Mouse (Mus musculus): ENCODE data around the gene She. TPM values are rescaled to one million over a fixed set of nuclear protein-coding genes. Genes with fewer than 3 reads are reported as not detected.

The She gene
- polyA plus RNA-seq, 1 experiment from 2014 or later, result 4.0 TPM

DNA sequence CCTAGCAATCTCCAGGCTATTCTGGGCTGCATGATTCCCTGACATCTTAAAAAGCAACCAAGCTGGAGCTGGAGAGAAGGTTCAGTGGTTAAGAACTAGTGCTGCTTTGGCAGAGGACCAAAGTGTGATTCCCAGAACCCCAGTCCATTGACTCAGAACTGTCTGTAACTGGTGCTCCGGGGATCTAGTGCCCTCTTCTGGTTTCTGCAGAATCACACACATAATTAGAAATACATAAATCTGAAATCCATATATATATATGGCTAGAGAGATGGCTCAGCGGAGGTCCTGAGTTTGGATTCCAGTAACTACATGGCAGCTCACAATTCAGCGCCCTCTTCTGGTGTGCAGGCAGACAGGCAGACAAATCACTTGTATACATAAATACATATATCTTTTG is 16.0 kb downstream of the She start:
- 74% methylated on average over 3 of the region's 3 CpGs for WGBS

DNA sequence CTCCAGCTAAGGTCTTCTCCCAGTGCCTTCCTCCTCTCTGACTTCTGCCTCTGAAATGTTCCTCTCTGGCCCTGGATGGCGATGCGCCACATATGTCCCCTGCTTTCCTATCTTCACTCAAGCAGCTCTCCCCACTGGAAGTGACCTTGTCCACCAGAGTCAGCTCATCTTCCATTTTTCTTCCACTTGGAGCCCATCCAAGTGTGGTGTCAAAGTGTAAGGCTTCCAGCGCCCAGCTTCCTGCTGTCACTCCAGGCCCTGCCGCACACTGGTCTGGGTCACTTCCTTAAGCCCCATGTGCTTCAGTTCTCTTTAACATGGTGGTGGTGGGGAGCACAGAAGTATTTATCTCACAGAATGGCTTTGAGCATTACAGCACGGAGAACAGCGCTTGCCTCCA is 16.4 kb downstream of the She start:
- Histone ChIP-seq H3K4me3 (ENCODE audit: low read depth, low read length) (no peak overlapping the region), H3K36me3 (ENCODE audit: control insufficient read depth, insufficient read depth, low read length) (no peaks in the 10 kb centered on the region), H3K9ac (replicated peaks; ENCODE audit: low read depth, low read length) (no peak overlapping the region), H3K27ac (ENCODE audit: low read length) (no peak overlapping the region), H3K4me1 (ENCODE audit: control insufficient read depth, insufficient read depth, low read length) (no peaks in the 10 kb centered on the region), H3K4me2 (replicated peaks; ENCODE audit: low read depth, low read length) (no peak overlapping the region), H3K9me3 (ENCODE audit: control insufficient read depth, low read depth, low read length) (no peaks in the 10 kb centered on the region), H3K27me3 (ENCODE audit: control insufficient read depth, insufficient read depth, low read length) (no peaks in the 10 kb centered on the region)
- no peak for ATAC-seq (ENCODE audit: insufficient number of reproducible peaks, insufficient read depth, low FRiP score, low read depth)
- WGBS, result 69% methylated on average over 6 of the region's 6 CpGs

More for the DNA sequence above, 16.0 kb downstream of the She start:
- Histone ChIP-seq H3K4me2 (replicated peaks; ENCODE audit: low read depth, low read length) (no peak overlapping the region), H3K27me3 (ENCODE audit: control insufficient read depth, insufficient read depth, low read length) (no peaks in the 10 kb centered on the region), H3K9me3 (ENCODE audit: control insufficient read depth, low read depth, low read length) (no peaks in the 10 kb centered on the region), H3K9ac (replicated peaks; ENCODE audit: low read depth, low read length) (no peak overlapping the region), H3K27ac (ENCODE audit: low read length) (no peak overlapping the region), H3K36me3 (ENCODE audit: control insufficient read depth, insufficient read depth, low read length) (no peaks in the 10 kb centered on the region), H3K4me3 (ENCODE audit: low read depth, low read length) (no peak overlapping the region), H3K4me1 (ENCODE audit: control insufficient read depth, insufficient read depth, low read length) (no peaks in the 10 kb centered on the region)
- ATAC-seq (ENCODE audit: insufficient number of reproducible peaks, insufficient read depth, low FRiP score, low read depth), result no peak

DNA sequence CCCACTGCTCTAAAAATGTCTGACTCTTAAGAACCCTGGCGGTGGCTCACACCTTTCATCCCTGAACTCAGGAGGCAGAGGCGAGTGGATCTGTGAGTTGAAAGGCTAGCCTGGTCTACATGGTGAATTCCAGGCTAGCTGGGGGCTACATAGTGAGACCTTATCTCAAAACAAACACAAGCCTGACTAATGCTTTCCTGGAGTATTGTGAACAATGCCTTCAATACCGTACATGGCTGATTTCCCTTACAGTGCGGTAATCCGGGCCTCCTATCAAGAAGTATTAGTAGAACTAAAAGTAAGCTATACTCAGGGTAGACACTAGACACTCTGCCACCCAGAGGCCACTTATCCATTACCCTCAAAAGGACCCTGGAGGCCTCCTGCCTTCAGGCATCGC is 16.9 kb downstream of the She start:
- 83% methylated on average over 6 of the region's 6 CpGs for WGBS
- Histone ChIP-seq H3K9ac (replicated peaks; ENCODE audit: low read depth, low read length) (no peak overlapping the region), H3K27ac (ENCODE audit: low read length) (no peak overlapping the region), H3K27me3 (ENCODE audit: control insufficient read depth, insufficient read depth, low read length) (no peaks in the 10 kb centered on the region), H3K36me3 (ENCODE audit: control insufficient read depth, insufficient read depth, low read length) (no peaks in the 10 kb centered on the region), H3K4me3 (ENCODE audit: low read depth, low read length) (no peak overlapping the region), H3K4me1 (ENCODE audit: control insufficient read depth, insufficient read depth, low read length) (no peaks in the 10 kb centered on the region), H3K9me3 (ENCODE audit: control insufficient read depth, low read depth, low read length) (no peaks in the 10 kb centered on the region), H3K4me2 (replicated peaks; ENCODE audit: low read depth, low read length) (no peak overlapping the region)
- no peak for ATAC-seq (ENCODE audit: insufficient number of reproducible peaks, insufficient read depth, low FRiP score, low read depth)

DNA sequence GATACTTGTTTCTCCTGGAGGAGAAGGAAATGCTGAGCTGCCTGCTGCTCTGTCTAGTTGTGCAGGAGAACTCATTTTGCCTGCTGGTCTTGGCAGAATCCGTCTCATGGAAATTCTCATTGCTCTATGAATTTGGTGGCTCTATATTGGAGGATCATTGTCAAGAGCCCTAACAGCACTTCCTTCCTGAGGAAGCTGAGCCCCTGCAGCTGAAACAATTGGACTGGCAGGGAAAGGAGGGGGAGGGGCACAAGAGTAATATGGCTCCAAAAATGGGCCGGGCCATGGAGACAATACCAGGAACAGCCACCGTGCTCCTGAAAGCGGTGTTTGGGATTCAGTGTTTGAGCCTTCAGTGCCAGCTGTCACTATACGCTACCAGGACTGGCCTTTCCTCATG is 22.6 kb downstream of the She start:
- H3K36me3 ChIP-seq (ENCODE audit: control insufficient read depth, insufficient read depth, low read length), result no peaks in the 10 kb centered on the region
- H3K4me1 ChIP-seq (ENCODE audit: control insufficient read depth, insufficient read depth, low read length), result no peaks in the 10 kb centered on the region
- no peak overlapping the region for H3K9ac ChIP-seq (replicated peaks; ENCODE audit: low read depth, low read length)
- whole genome bisulfite sequencing, result 74% methylated on average over 5 of the region's 5 CpGs
- no peak for ATAC-seq (ENCODE audit: insufficient number of reproducible peaks, insufficient read depth, low FRiP score, low read depth)
- H3K4me2 ChIP-seq (replicated peaks; ENCODE audit: low read depth, low read length), result no peak overlapping the region
- no peak overlapping the region for H3K4me3 ChIP-seq (ENCODE audit: low read depth, low read length)
- peak overlapping the region; percentile 61 for H3K27ac ChIP-seq (ENCODE audit: low read length)
- no peaks in the 10 kb centered on the region for H3K27me3 ChIP-seq (ENCODE audit: control insufficient read depth, insufficient read depth, low read length)
- no peaks in the 10 kb centered on the region; the same call in 1 of the 2 replicates for H3K9me3 ChIP-seq (ENCODE audit: control insufficient read depth, low read depth, low read length)

DNA sequence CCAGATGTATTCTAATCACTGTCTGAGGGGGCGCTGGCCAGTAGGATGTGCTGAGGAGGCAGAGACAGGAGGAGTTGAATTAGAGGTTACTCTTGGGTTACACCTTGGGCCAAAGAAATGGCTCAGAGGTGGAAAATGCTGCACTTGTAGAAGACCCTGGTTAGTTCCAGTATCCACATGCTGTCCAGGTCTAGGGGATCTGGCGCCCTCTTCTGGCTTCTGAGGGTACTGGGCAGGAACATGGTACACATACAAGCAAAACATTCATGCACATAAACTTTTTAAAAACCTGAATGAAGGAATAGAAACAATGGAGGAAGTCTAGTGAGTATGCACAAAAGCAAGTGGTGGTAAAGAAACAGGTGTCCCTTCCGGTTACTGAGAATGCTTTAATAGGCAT is 26.2 kb downstream of the She start:
- peaks cover 6% of the 10 kb centered on the region; the same call in 1 of the 2 replicates for H3K4me1 ChIP-seq (ENCODE audit: control insufficient read depth, insufficient read depth, low read length)
- ATAC-seq (ENCODE audit: insufficient number of reproducible peaks, insufficient read depth, low FRiP score, low read depth), result no peak
- WGBS, result 71% methylated on average over 3 of the region's 3 CpGs

DNA sequence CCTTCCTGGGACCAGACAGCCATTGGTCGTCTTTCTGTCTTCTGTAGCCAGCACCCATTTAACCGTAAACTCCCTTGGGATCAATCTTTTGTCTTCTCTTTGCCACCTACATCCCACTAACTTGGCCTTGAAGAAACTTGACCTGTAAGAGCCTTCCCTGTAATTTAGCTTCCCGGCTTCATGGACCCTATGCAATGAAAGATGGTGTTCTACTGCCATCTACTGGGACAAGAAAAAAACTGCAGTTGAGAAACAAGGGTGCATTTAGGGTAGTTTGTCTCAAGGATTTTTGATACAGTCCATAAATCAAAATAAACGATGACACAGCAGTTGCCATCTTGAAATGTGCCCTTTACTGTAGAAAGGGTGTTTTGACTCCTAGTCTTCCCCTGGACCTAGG is 27.0 kb downstream of the She start:
- Histone ChIP-seq H3K4me2 (replicated peaks; ENCODE audit: low read depth, low read length) (no peak overlapping the region), H3K27ac (ENCODE audit: low read length) (no peak overlapping the region), H3K4me1 (ENCODE audit: control insufficient read depth, insufficient read depth, low read length) (peaks cover 6% of the 10 kb centered on the region; the same call in 1 of the 2 replicates), H3K27me3 (ENCODE audit: control insufficient read depth, insufficient read depth, low read length) (no peaks in the 10 kb centered on the region), H3K4me3 (ENCODE audit: low read depth, low read length) (no peak overlapping the region), H3K9me3 (ENCODE audit: control insufficient read depth, low read depth, low read length) (no peaks in the 10 kb centered on the region; the same call in 1 of the 2 replicates), H3K36me3 (ENCODE audit: control insufficient read depth, insufficient read depth, low read length) (no peaks in the 10 kb centered on the region), H3K9ac (replicated peaks; ENCODE audit: low read depth, low read length) (no peak overlapping the region)
- WGBS, result 9% methylated on average over 4 of the region's 4 CpGs
- ATAC-seq (ENCODE audit: insufficient number of reproducible peaks, insufficient read depth, low FRiP score, low read depth), result no peak

More for the DNA sequence above, 26.2 kb downstream of the She start:
- no peaks in the 10 kb centered on the region; the same call in 1 of the 2 replicates for H3K9me3 ChIP-seq (ENCODE audit: control insufficient read depth, low read depth, low read length)
- no peak overlapping the region for H3K4me3 ChIP-seq (ENCODE audit: low read depth, low read length)
- no peak overlapping the region for H3K9ac ChIP-seq (replicated peaks; ENCODE audit: low read depth, low read length)
- H3K27me3 ChIP-seq (ENCODE audit: control insufficient read depth, insufficient read depth, low read length), result no peaks in the 10 kb centered on the region
- H3K27ac ChIP-seq (ENCODE audit: low read length), result no peak overlapping the region
- no peaks in the 10 kb centered on the region for H3K36me3 ChIP-seq (ENCODE audit: control insufficient read depth, insufficient read depth, low read length)
- no peak overlapping the region for H3K4me2 ChIP-seq (replicated peaks; ENCODE audit: low read depth, low read length)

DNA sequence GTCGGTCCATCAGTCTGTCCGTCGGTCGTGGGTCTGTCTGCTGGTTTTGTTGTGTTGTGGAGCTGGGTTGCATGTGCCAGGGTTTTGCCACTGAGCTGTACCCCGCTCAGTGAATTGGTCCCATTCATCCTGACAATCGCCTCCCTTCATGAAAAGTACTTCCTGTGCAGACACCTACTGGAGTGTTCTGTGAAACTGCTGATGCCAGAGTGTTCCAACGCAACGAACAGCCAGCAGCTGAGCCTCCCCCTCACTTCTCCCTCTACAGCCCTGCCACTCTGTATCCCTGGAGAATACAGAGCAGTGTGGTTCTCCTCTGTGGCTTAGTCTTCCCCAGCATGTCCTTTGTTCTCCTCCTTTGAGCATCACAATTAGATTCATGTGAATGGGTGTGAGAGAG is 27.7 kb downstream of the She start:
- Histone ChIP-seq H3K9me3 (ENCODE audit: control insufficient read depth, low read depth, low read length) (no peaks in the 10 kb centered on the region; the same call in 1 of the 2 replicates), H3K36me3 (ENCODE audit: control insufficient read depth, insufficient read depth, low read length) (no peaks in the 10 kb centered on the region), H3K27ac (ENCODE audit: low read length) (no peak overlapping the region), H3K4me1 (ENCODE audit: control insufficient read depth, insufficient read depth, low read length) (peaks cover 6% of the 10 kb centered on the region; the same call in 1 of the 2 replicates), H3K9ac (replicated peaks; ENCODE audit: low read depth, low read length) (no peak overlapping the region), H3K27me3 (ENCODE audit: control insufficient read depth, insufficient read depth, low read length) (no peaks in the 10 kb centered on the region), H3K4me3 (ENCODE audit: low read depth, low read length) (no peak overlapping the region), H3K4me2 (replicated peaks; ENCODE audit: low read depth, low read length) (no peak overlapping the region)
- ATAC-seq (ENCODE audit: insufficient number of reproducible peaks, insufficient read depth, low FRiP score, low read depth), result no peak
- whole genome bisulfite sequencing, result 76% methylated on average over 8 of the region's 8 CpGs

DNA sequence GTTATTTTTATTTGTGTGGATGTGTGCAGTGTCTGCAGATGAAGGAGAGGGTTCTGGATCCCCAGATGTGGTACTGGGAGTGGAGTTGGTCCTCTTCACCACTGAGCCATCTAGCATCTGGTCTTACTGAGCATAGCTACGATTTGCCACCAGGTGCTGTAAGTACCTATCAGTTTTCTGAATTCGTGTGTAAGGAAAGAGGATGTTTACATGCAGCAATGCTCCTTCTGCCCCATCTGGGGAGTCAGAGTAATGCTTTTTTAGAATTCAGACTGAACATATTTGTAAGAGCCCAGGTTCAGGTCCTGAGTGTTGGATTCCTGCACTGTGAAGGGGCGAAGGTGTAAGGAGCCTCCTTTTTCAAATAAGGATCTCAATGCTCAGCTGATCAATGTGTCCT is 28.8 kb downstream of the She start:
- ATAC-seq (ENCODE audit: insufficient number of reproducible peaks, insufficient read depth, low FRiP score, low read depth), result no peak
- H3K4me2 ChIP-seq (replicated peaks; ENCODE audit: low read depth, low read length), result no peak overlapping the region
- H3K4me1 ChIP-seq (ENCODE audit: control insufficient read depth, insufficient read depth, low read length), result peaks cover 6% of the 10 kb centered on the region; the same call in 1 of the 2 replicates
- H3K9me3 ChIP-seq (ENCODE audit: control insufficient read depth, low read depth, low read length), result no peaks in the 10 kb centered on the region; the same call in 1 of the 2 replicates
- no peak overlapping the region for H3K27ac ChIP-seq (ENCODE audit: low read length)
- no peak overlapping the region for H3K9ac ChIP-seq (replicated peaks; ENCODE audit: low read depth, low read length)
- WGBS, result 45% methylated on average over 3 of the region's 3 CpGs
- no peak overlapping the region for H3K4me3 ChIP-seq (ENCODE audit: low read depth, low read length)
- no peaks in the 10 kb centered on the region for H3K27me3 ChIP-seq (ENCODE audit: control insufficient read depth, insufficient read depth, low read length)
- H3K36me3 ChIP-seq (ENCODE audit: control insufficient read depth, insufficient read depth, low read length), result no peaks in the 10 kb centered on the region

DNA sequence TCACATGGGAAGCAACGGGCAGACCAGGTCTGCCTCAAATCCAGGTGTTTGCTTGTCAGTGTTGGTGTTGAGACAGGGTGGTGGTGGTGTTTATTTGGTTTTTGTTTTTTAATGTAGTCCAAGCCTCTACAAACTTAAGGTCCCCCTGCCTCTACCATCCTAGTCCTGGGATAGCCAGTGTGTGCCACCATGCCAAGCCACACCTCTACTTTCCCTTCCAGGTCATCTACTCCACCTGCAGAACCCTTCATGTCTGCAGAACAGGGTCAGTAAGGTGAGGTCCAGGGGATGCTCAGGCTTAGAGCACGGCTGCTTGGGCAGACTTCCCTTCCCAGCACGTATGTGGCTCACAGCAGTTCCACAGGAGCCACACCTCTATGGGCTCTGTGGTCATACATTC is 29.2 kb downstream of the She start:
- ATAC-seq (ENCODE audit: insufficient number of reproducible peaks, insufficient read depth, low FRiP score, low read depth), result no peak
- Histone ChIP-seq H3K27ac (ENCODE audit: low read length) (no peak overlapping the region), H3K27me3 (ENCODE audit: control insufficient read depth, insufficient read depth, low read length) (no peaks in the 10 kb centered on the region), H3K4me2 (replicated peaks; ENCODE audit: low read depth, low read length) (no peak overlapping the region), H3K36me3 (ENCODE audit: control insufficient read depth, insufficient read depth, low read length) (no peaks in the 10 kb centered on the region), H3K9ac (replicated peaks; ENCODE audit: low read depth, low read length) (no peak overlapping the region), H3K4me3 (ENCODE audit: low read depth, low read length) (no peak overlapping the region), H3K4me1 (ENCODE audit: control insufficient read depth, insufficient read depth, low read length) (peaks cover 6% of the 10 kb centered on the region; the same call in 1 of the 2 replicates), H3K9me3 (ENCODE audit: control insufficient read depth, low read depth, low read length) (no peaks in the 10 kb centered on the region; the same call in 1 of the 2 replicates)
- WGBS, result 73% methylated on average over 3 of the region's 3 CpGs

Data from stomach, embryonic 14.5 days (tissue).